Mouse (Mus musculus) small intestine, adult 2 months (tissue): ENCODE measurements around the gene Coro2b. TPM values are rescaled to one million over a fixed set of nuclear protein-coding genes. Genes with fewer than 3 reads are reported as not detected.

ENCODE experiments used
- H3K27ac ChIP-seq: fragments of 200-500 bp; 2 replicates; pipeline ENCODE4 v1.5.1; 2012; ENCODE audit warnings: low read depth, low read length, control low read depth, inconsistent platforms; ENCODE audit not compliant: insufficient read depth
- H3K27me3 ChIP-seq: fragments of 200-500 bp; 2 replicates; pipeline ENCODE4 v1.6.1; 2012; ENCODE audit warnings: mild to moderate bottlenecking, moderate library complexity, low read length, inconsistent platforms; ENCODE audit not compliant: control insufficient read depth, insufficient read depth
- H3K36me3 ChIP-seq: fragments of 200-500 bp; 2 replicates; pipeline ENCODE4 v1.6.1; 2012; ENCODE audit warnings: mild to moderate bottlenecking, low read length, control low read depth, inconsistent platforms; ENCODE audit not compliant: control insufficient read depth, insufficient read depth
- H3K4me1 ChIP-seq: fragments of 200-500 bp; 2 replicates; pipeline ENCODE4 v1.6.1; 2012; ENCODE audit warnings: low read length, inconsistent platforms, mixed read lengths; ENCODE audit not compliant: control insufficient read depth, insufficient read depth, insufficient read length
- H3K4me3 ChIP-seq: fragments of 200-500 bp; 2 replicates; pipeline ENCODE4 v1.5.1; 2012; ENCODE audit warnings: low read depth, mild to moderate bottlenecking, control low read depth, inconsistent platforms, low read length, moderate library complexity
- CTCF ChIP-seq: fragments of 200-500 bp; IDR thresholded peaks from 2 replicates; pipeline ENCODE4 v1.5.1; 2012; ENCODE audit warnings: low read depth, mild to moderate bottlenecking, control low read depth, inconsistent platforms, low read length, moderate library complexity, mixed read lengths; ENCODE audit not compliant: insufficient replicate concordance, insufficient read length; ENCODE audit errors: extremely low read depth
- POLR2A ChIP-seq: fragments of 200-500 bp; IDR thresholded peaks from 2 replicates; pipeline ENCODE4 v1.6.1; 2012; ENCODE audit warnings: low read depth, mild to moderate bottlenecking, control low read depth, inconsistent platforms, low read length, moderate library complexity
- WGBS: fragments of 180-500 bp; shearing (Covaris S2); methylation state at CpG from one replicate; pipeline ENCODE4 v1.1.7; 2018; 5-methylcytosine and 5-hydroxymethylcytosine counted together
- polyA plus RNA-seq: library from polyadenylated mRNA; depleted of rRNA; stranded (reverse); fragments of >200 nt; gene quantifications from 2 replicates; pipeline ENCODE4 v1.2.3, GENCODE M21; 2012

Coro2b gene
- polyA plus RNA-seq, 1 experiment = 2.7 TPM

- TF ChIP-seq POLR2A (no peak), CTCF (no peak)
- no peak overlapping the region for H3K4me3 ChIP-seq
- no peaks in the 10 kb centered on the region for H3K36me3 ChIP-seq
Measured at GRCm38 (mm10) chr9:62423871-62424270, 113.0 kb downstream of the Coro2b start.

GRCm38 (mm10) chr9:62422926-62423325 lies 113.9 kb downstream of the Coro2b start:
- Histone ChIP-seq H3K27ac (no peak overlapping the region), H3K36me3 (no peaks in the 10 kb centered on the region), H3K27me3 (no peaks in the 10 kb centered on the region), H3K4me1 (peaks cover 13% of the 10 kb centered on the region; the same call in 1 of the 2 replicates), H3K4me3 (no peak overlapping the region)
- TF ChIP-seq POLR2A = no peak
- no peak for TF ChIP-seq CTCF
- WGBS = 65% methylated on average over 10 of the region's 10 CpGs

More at GRCm38 (mm10) chr9:62423871-62424270, 113.0 kb downstream of the Coro2b start:
- Histone ChIP-seq H3K27me3 (no peaks in the 10 kb centered on the region), H3K4me1 (peaks cover 13% of the 10 kb centered on the region; the same call in 1 of the 2 replicates), H3K27ac (no peak overlapping the region)
- 95% methylated on average over 10 of the region's 10 CpGs for WGBS

GRCm38 (mm10) chr9:62421911-62422310 lies 114.9 kb downstream of the Coro2b start:
- WGBS = 94% methylated on average over 6 of the region's 6 CpGs
- Histone ChIP-seq H3K27me3 (no peaks in the 10 kb centered on the region), H3K4me1 (peaks cover 8% of the 10 kb centered on the region; the same call in 1 of the 2 replicates), H3K36me3 (no peaks in the 10 kb centered on the region), H3K4me3 (no peak overlapping the region), H3K27ac (no peak overlapping the region)
- TF ChIP-seq CTCF = no peak
- no peak for TF ChIP-seq POLR2A

- Histone ChIP-seq H3K27me3 (no peaks in the 10 kb centered on the region), H3K36me3 (no peaks in the 10 kb centered on the region), H3K4me1 (0 out of 2 replicates have a peak, but pooled peaks cover 3% of the 10 kb centered on the region), H3K27ac (0 out of 2 replicates have a peak overlapping the region, but pooled peaks have one; percentile 3), H3K4me3 (peak overlapping the region; percentile 49)
- WGBS = 1% methylated on average over 13 of the region's 13 CpGs
- TF ChIP-seq POLR2A = peak; percentile 45; the same call in 1 of the 2 replicates
- TF ChIP-seq CTCF = no peak
Measured at GRCm38 (mm10) chr9:62421027-62421426, 115.8 kb downstream of the Coro2b start.

DNA sequence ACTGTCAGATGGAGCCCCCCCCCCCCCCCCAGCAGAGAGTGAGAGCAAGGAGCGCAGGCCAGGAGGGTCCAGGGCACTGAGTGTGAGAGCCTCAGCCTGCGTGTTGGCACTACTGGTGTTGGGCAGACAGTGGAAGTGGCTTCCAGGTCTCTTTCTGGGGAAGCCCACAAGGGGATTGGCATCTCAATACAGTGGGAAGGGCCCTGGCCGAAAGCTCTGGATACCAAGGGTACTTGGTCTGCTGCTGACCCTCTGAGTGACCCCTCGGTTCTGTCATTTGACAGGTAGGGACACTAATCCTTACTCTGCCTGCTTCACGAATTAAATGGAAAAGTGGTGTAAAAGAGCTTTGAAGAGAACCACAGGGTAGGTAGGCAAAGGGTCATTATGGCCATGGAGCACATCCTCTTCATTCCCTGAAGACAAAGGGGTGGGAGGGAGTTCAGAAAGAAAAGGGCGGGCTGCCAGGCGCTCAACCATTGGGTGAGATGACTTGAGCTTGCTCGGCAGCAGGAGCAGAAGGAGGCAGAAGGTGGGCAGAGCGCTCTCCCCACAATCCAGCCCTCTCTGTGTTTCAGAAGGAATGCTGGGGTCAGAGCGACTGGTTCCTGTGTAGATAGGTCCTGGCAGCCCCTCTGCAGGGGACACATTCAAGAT lies 116.5 kb downstream of the Coro2b start:
- WGBS = 79% methylated on average over 9 of the region's 10 CpGs

DNA sequence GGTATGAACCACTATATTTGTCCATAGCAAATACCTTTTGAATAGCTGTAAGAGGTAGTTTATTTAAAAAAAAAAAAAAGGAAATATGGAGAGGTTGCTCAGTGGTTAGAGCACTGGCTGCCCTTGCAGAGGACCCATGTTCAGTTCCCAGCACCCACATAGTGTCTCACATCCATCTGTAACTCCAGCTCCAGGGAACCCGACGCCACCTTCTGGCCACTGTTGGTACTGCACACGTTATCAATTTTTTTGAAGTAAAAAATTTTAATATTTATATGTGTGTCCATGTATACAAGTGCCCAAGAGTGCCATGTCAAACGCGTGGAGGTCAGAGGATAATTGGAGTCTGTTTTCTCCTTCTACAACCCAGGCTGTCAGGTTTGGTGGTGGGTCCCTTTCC lies 118.1 kb downstream of the Coro2b start:
- TF ChIP-seq POLR2A = no peak
- peak; percentile 49; the same call in 1 of the 2 replicates for TF ChIP-seq CTCF
- Histone ChIP-seq H3K4me3 (no peak overlapping the region), H3K27me3 (no peaks in the 10 kb centered on the region), H3K27ac (no peak overlapping the region), H3K36me3 (no peaks in the 10 kb centered on the region), H3K4me1 (peaks cover 5% of the 10 kb centered on the region)
- WGBS = 63% methylated on average over 5 of the region's 5 CpGs

More for the DNA sequence above, 116.5 kb downstream of the Coro2b start:
- Histone ChIP-seq H3K27ac (no peak overlapping the region), H3K4me1 (peaks cover 4% of the 10 kb centered on the region), H3K27me3 (no peaks in the 10 kb centered on the region), H3K4me3 (peak overlapping the region; percentile 49; the same call in 1 of the 2 replicates), H3K36me3 (no peaks in the 10 kb centered on the region)
- no peak for TF ChIP-seq CTCF
- no peak for TF ChIP-seq POLR2A

DNA sequence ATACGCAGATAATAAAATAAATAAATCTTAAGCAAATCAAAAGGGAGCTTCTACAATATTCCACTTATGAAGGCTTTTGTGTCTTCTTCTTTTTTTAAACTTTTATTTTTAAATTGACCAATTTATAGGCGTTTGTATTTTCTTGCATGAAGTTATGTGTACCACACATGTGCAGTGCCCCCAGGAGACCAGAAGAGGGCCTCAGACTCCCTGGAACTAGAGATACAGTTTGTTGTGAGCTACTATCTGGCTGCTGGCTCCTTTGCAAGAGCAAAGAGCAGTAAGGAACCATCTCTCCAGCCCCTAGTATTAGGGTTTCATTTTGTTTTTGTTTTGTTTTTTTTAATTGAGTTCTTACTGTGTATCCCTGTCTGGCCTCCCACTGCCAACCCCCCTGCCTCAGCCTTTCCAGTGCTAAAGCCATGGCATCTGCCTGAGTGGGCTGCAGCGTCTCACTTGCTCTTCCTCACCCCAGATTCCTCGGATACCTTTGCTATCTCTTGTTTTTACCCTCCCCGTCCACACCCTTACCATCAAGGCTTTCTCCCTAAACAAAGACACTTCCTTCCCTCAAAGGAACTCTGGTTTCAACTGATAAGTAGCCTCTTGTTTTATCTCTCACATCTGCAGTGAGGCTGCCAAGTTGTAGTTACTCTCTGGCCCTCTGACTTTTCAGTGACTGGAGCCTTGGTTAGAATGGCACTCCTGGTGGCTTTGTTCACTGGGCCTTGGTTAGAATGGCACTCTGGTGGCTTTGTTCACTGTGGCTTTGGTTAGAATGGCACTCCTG lies 129.3 kb downstream of the Coro2b start:
- Histone ChIP-seq H3K4me1 (peaks cover 3% of the 10 kb centered on the region; the same call in 1 of the 2 replicates), H3K27ac (no peak overlapping the region), H3K36me3 (no peaks in the 10 kb centered on the region), H3K4me3 (no peak overlapping the region), H3K27me3 (no peaks in the 10 kb centered on the region)
- WGBS = 70% methylated on average over 5 of the region's 5 CpGs
- TF ChIP-seq CTCF (no peak), POLR2A (no peak)
